Mouse (Mus musculus) urinary bladder, postnatal 4 days (tissue): Measurements from ENCODE around the gene Olfr126.

ENCODE experiments used
- DNase-seq, 2 experiments: peaks; one replicate each; pipeline ENCODE4 v3.0.0; 2021 to 2022; ENCODE audit warnings: low spot score in 2 of 2

The Olfr126 gene

GRCm38 (mm10) chr17:37847183-37847582 is at the start of gene Olfr126:
Gene Olfr126, plus strand, starts transcription at chr17:37847483.
- no peak for DNase-seq

- DNase-seq, result no peak
These were observed 47.7 kb upstream of the Olfr126 start, which contains the start of gene Olfr124 for GRCm38 (mm10) chr17:37799588-37799987. Gene Olfr124, plus strand, starts transcription at chr17:37799888.

- no peak for DNase-seq
These were observed 14.6 kb upstream of the Olfr126 start, which contains the start of gene Olfr125 for GRCm38 (mm10) chr17:37832649-37833048. Gene Olfr125, plus strand, starts transcription at chr17:37832949.

GRCm38 (mm10) chr17:37863901-37864300 is 16.6 kb downstream of the Olfr126 start:
- no peak for DNase-seq

- DNase-seq, result no peak
These were observed 22.5 kb downstream of the Olfr126 start for GRCm38 (mm10) chr17:37869676-37870205.

- no peak for DNase-seq
These were observed 26.5 kb downstream of the Olfr126 start for GRCm38 (mm10) chr17:37873830-37874229.

- no peak for DNase-seq
These were observed 52.9 kb downstream of the Olfr126 start, which contains the start of gene Olfr127 for GRCm38 (mm10) chr17:37900137-37900536. Gene Olfr127, plus strand, starts transcription at chr17:37900437.
